Mouse (Mus musculus): ENCODE measurements around the gene Nova2. TPM values are rescaled to one million over a fixed set of nuclear protein-coding genes. Genes with fewer than 3 reads are reported as not detected.
A peak's percentile ranks its signal among the peaks of the same experiment; 100 is the strongest.

The Nova2 gene
- polyA plus RNA-seq, 1 experiment, result 0.90 TPM

DNA sequence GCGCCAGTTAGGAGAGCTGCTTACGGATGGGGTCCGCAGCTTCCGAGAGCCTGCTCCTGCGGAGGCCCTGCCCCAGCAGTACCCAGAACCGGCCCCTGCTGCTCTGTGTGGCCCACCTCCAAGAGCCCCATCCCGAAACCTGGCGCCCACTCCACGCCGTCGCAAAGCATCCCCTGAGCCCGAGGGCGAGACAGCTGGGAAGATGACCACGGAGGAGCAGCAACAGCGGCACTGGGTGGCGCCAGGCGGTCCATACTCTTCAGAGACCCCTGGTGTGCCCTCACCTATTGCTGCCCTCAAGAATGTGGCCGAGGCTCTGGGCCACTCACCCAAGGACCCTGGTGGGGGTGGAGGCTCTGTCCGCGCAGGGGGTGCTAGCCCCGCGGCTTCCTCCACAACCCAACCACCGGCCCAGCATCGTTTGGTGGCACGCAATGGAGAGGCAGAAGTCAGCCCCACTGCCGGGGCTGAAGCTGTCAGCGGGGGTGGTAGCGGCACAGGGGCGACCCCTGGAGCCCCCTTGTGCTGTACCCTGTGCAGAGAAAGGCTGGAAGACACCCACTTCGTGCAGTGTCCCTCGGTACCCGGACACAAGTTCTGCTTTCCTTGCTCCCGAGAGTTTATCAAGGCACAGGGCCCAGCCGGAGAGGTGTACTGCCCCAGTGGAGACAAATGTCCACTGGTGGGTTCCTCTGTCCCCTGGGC is 79.9 kb downstream of the Nova2 start:
- peaks cover 15% of the 10 kb centered on the region for H3K4me1 ChIP-seq (ENCODE audit: control insufficient read depth, insufficient read depth, insufficient read length)
- 89% methylated on average over 34 of the region's 34 CpGs for WGBS
- H3K36me3 ChIP-seq (ENCODE audit: control insufficient read depth, insufficient read depth, low read length), result peaks cover 7% of the 10 kb centered on the region; the same call in 1 of the 2 replicates
- H3K4me3 ChIP-seq (ENCODE audit: extremely low read depth, insufficient read depth, insufficient read length), result no peak overlapping the region
- no peaks in the 10 kb centered on the region for H3K27me3 ChIP-seq (ENCODE audit: control insufficient read depth, insufficient read depth, low read length)
- TF ChIP-seq CTCF (IDR thresholded peaks at IDR 0.05; ENCODE audit: extremely low read depth, insufficient read depth, insufficient read length, insufficient replicate concordance), result no peak
- no peak for TF ChIP-seq POLR2A (IDR thresholded peaks at IDR 0.05; ENCODE audit: low read depth, low read length)
- no peak overlapping the region for H3K27ac ChIP-seq (ENCODE audit: insufficient read depth, low read length)
- no peak for DNase-seq (ENCODE audit: low read depth in 1 of 2, low spot score in 2 of 2)

GRCm38 (mm10) chr7:19006476-19006875 is 80.8 kb downstream of the Nova2 start:
- 8% methylated on average over 12 of the region's 12 CpGs for WGBS
- TF ChIP-seq POLR2A (IDR thresholded peaks at IDR 0.05; ENCODE audit: low read depth, low read length) (no peak), CTCF (IDR thresholded peaks at IDR 0.05; ENCODE audit: extremely low read depth, insufficient read depth, insufficient read length, insufficient replicate concordance) (peak; percentile 98)
- H3K27me3 ChIP-seq (ENCODE audit: control insufficient read depth, insufficient read depth, low read length), result no peaks in the 10 kb centered on the region
- peak; percentile 72 to 75 for DNase-seq (ENCODE audit: low read depth in 1 of 2, low spot score in 2 of 2)
- H3K4me1 ChIP-seq (ENCODE audit: control insufficient read depth, insufficient read depth, insufficient read length), result peaks cover 15% of the 10 kb centered on the region
- H3K27ac ChIP-seq (ENCODE audit: insufficient read depth, low read length), result no peak overlapping the region
- no peak overlapping the region for H3K4me3 ChIP-seq (ENCODE audit: extremely low read depth, insufficient read depth, insufficient read length)
- H3K36me3 ChIP-seq (ENCODE audit: control insufficient read depth, insufficient read depth, low read length), result peaks cover 7% of the 10 kb centered on the region; the same call in 1 of the 2 replicates

DNA sequence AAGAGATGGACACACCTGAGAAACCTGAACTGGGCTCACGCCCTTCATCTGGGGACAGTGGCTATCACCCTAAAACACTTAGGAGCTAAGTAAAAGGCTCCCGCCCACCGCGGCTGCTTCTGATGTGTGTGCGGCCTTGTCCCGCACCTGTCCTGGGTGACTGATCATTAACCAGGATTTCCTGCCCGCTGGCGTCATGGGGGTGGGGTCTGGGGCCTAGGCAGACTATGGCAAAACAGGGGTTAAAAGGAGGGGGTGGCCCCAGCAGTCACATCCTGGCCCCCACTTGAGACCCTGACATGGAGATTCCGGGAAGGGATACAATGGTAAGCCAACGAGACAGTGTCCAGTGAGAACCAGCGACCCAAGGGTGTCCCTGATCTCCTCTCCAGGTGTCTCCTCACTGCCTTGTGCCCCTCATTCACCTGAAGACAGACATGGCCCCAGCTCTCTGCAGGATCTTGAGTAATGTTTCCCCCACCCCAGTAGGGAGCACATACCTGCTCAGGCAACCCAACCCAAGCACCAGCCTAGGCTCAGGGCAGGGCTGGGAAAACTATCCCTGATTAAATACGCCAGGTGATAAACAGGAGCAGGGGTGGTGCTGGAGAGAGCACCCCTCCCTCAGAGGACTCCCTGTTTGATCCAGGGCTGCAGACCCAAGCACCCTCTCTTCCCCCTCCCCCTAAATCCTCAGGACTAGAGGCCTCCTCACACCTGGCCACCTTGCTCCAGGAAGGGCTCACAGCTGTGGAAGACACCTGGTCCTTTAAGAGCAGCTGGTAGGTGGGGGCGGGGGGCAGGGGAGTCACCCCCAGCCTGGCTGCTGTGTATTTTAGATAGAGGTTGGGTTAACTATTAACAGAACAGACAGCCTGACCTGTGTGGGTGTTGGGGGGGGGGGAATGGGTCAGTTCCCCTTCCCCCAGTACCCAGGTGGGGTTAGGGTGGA is 81.6 kb downstream of the Nova2 start:
- H3K36me3 ChIP-seq (ENCODE audit: control insufficient read depth, insufficient read depth, low read length), result peaks cover 7% of the 10 kb centered on the region; the same call in 1 of the 2 replicates
- 79% methylated on average over 13 of the region's 13 CpGs for WGBS
- H3K4me3 ChIP-seq (ENCODE audit: extremely low read depth, insufficient read depth, insufficient read length), result no peak overlapping the region
- TF ChIP-seq CTCF (IDR thresholded peaks at IDR 0.05; ENCODE audit: extremely low read depth, insufficient read depth, insufficient read length, insufficient replicate concordance) (no peak), POLR2A (IDR thresholded peaks at IDR 0.05; ENCODE audit: low read depth, low read length) (no peak)
- H3K27ac ChIP-seq (ENCODE audit: insufficient read depth, low read length), result no peak overlapping the region
- H3K27me3 ChIP-seq (ENCODE audit: control insufficient read depth, insufficient read depth, low read length), result peaks cover 5% of the 10 kb centered on the region
- H3K4me1 ChIP-seq (ENCODE audit: control insufficient read depth, insufficient read depth, insufficient read length), result peaks cover 12% of the 10 kb centered on the region
- no peak for DNase-seq (ENCODE audit: low read depth in 1 of 2, low spot score in 2 of 2)

- Histone ChIP-seq H3K4me3 (ENCODE audit: extremely low read depth, insufficient read depth, insufficient read length) (no peak overlapping the region), H3K4me1 (ENCODE audit: control insufficient read depth, insufficient read depth, insufficient read length) (peaks cover 5% of the 10 kb centered on the region; the same call in 1 of the 2 replicates), H3K27ac (ENCODE audit: insufficient read depth, low read length) (no peak overlapping the region), H3K36me3 (ENCODE audit: control insufficient read depth, insufficient read depth, low read length) (peaks cover 3% of the 10 kb centered on the region; the same call in 1 of the 2 replicates), H3K27me3 (ENCODE audit: control insufficient read depth, insufficient read depth, low read length) (peaks cover 6% of the 10 kb centered on the region)
- DNase-seq (ENCODE audit: low read depth in 1 of 2, low spot score in 2 of 2), result no peak
- TF ChIP-seq CTCF (IDR thresholded peaks at IDR 0.05; ENCODE audit: extremely low read depth, insufficient read depth, insufficient read length, insufficient replicate concordance) (no peak), POLR2A (IDR thresholded peaks at IDR 0.05; ENCODE audit: low read depth, low read length) (no peak)
- 91% methylated on average over 7 of the region's 7 CpGs for WGBS
Observed at GRCm38 (mm10) chr7:19010581-19010980, 84.9 kb downstream of the Nova2 start.

GRCm38 (mm10) chr7:19012025-19012621 is 86.4 kb downstream of the Nova2 start:
- no peak for DNase-seq (ENCODE audit: low read depth in 1 of 2, low spot score in 2 of 2)
- Histone ChIP-seq H3K4me3 (ENCODE audit: extremely low read depth, insufficient read depth, insufficient read length) (no peak overlapping the region; the same call in 1 of the 2 replicates), H3K36me3 (ENCODE audit: control insufficient read depth, insufficient read depth, low read length) (no peaks in the 10 kb centered on the region), H3K4me1 (ENCODE audit: control insufficient read depth, insufficient read depth, insufficient read length) (peaks cover 5% of the 10 kb centered on the region; the same call in 1 of the 2 replicates), H3K27ac (ENCODE audit: insufficient read depth, low read length) (no peak overlapping the region), H3K27me3 (ENCODE audit: control insufficient read depth, insufficient read depth, low read length) (peaks cover 6% of the 10 kb centered on the region)
- 2% methylated on average over 31 of the region's 31 CpGs for WGBS
- TF ChIP-seq CTCF (IDR thresholded peaks at IDR 0.05; ENCODE audit: extremely low read depth, insufficient read depth, insufficient read length, insufficient replicate concordance) (no peak), POLR2A (IDR thresholded peaks at IDR 0.05; ENCODE audit: low read depth, low read length) (no peak)

GRCm38 (mm10) chr7:19012882-19013281 is 87.2 kb downstream of the Nova2 start:
- no peak for DNase-seq (ENCODE audit: low read depth in 1 of 2, low spot score in 2 of 2)
- no peak for TF ChIP-seq CTCF (IDR thresholded peaks at IDR 0.05; ENCODE audit: extremely low read depth, insufficient read depth, insufficient read length, insufficient replicate concordance)
- no peak for TF ChIP-seq POLR2A (IDR thresholded peaks at IDR 0.05; ENCODE audit: low read depth, low read length)
- Histone ChIP-seq H3K4me1 (ENCODE audit: control insufficient read depth, insufficient read depth, insufficient read length) (peaks cover 5% of the 10 kb centered on the region; the same call in 1 of the 2 replicates), H3K27me3 (ENCODE audit: control insufficient read depth, insufficient read depth, low read length) (peaks cover 6% of the 10 kb centered on the region), H3K36me3 (ENCODE audit: control insufficient read depth, insufficient read depth, low read length) (no peaks in the 10 kb centered on the region), H3K27ac (ENCODE audit: insufficient read depth, low read length) (no peak overlapping the region), H3K4me3 (ENCODE audit: extremely low read depth, insufficient read depth, insufficient read length) (no peak overlapping the region)
- WGBS, result 66% methylated on average over 2 of the region's 2 CpGs
